Mouse (Mus musculus) heart, embryonic 13.5 days (tissue): ENCODE measurements around the gene Dnm1l. TPM values are rescaled to one million over a fixed set of nuclear protein-coding genes. Genes with fewer than 3 reads are reported as not detected.
A peak's percentile ranks its signal among the peaks of the same experiment; 100 is the strongest.

Experiments used
- ATAC-seq: fragments of 200-750 bp; cut with Nextera tagmentation; 2 replicates; pipeline ENCODE4 v1.8.0; 2017; ENCODE audit warnings: moderate TSS enrichment; ENCODE audit not compliant: insufficient number of reproducible peaks, low FRiP score, low TSS enrichment; ENCODE audit errors: extremely low read depth
- H3K27ac ChIP-seq: fragments of 300-500 bp; sonication (generic); replicated peaks from 2 replicates; pipeline ENCODE4 v1.5.1; 2015; ENCODE audit warnings: moderate library complexity, mild to moderate bottlenecking, inconsistent platforms
- H3K27me3 ChIP-seq: fragments of 300-500 bp; sonication (generic); replicated peaks from 2 replicates; pipeline ENCODE4 v1.6.1; 2015; ENCODE audit warnings: mild to moderate bottlenecking, inconsistent platforms
- H3K36me3 ChIP-seq: fragments of 300-500 bp; sonication (generic); 2 replicates; pipeline ENCODE4 v1.6.1; 2015; ENCODE audit warnings: mild to moderate bottlenecking, inconsistent platforms
- H3K4me1 ChIP-seq: fragments of 300-500 bp; sonication (generic); 2 replicates; pipeline ENCODE4 v1.6.1; 2015; ENCODE audit warnings: inconsistent platforms
- H3K4me2 ChIP-seq: fragments of 300-500 bp; sonication (generic); 2 replicates; pipeline ENCODE4 v1.6.1; 2015; ENCODE audit warnings: inconsistent platforms, mild to moderate bottlenecking, moderate library complexity
- H3K4me3 ChIP-seq: fragments of 300-500 bp; sonication (generic); 2 replicates; pipeline ENCODE4 v1.5.1; 2015; ENCODE audit warnings: moderate library complexity, mild to moderate bottlenecking, inconsistent platforms
- H3K9ac ChIP-seq: fragments of 300-500 bp; sonication (generic); 2 replicates; pipeline ENCODE4 v1.6.1; 2015; ENCODE audit warnings: inconsistent platforms, mild to moderate bottlenecking, moderate library complexity
- H3K9me3 ChIP-seq: fragments of 300-500 bp; sonication (generic); 2 replicates; pipeline ENCODE4 v1.6.1; 2016; ENCODE audit warnings: inconsistent platforms
- WGBS: fragments of 180-500 bp; shearing (Covaris S2); methylation state at CpG from one replicate; pipeline ENCODE4 v1.1.7; 2015; ENCODE audit warnings: mixed read lengths; 5-methylcytosine and 5-hydroxymethylcytosine counted together
- polyA plus RNA-seq: library from polyadenylated mRNA; unstranded; fragments of >200 nt; fragmentation: Nextera tagmentation; extraction: Ambion mirVana; gene quantifications from 2 replicates; pipeline ENCODE4 v1.2.1, GENCODE M21; 2015

Gene Dnm1l
- polyA plus RNA-seq, 1 experiment from 2014 or later, result 59.9 TPM

DNA sequence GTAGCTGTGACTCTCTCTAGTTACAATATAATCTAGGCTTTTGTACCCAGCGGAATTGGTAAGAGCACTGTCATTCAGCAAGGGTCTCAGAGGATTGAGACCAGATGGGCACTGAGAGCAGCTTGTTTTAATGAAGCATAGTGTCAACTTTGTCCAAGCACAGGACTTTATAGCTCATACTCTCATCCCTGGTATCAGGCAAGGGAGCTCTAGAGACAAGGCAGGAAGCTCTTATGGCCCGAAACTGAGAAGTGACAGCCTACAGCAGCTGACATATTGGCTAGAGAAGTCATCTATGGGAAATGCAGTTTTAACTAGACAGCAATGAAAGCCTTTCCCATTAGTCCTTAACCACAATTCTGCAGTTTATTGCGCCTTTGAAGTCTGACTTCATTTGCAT lies 85.8 kb downstream of the Dnm1l start:
- no peak overlapping the region for H3K4me2 ChIP-seq
- peak overlapping the region; percentile 21; the same call in 1 of the 2 replicates for H3K27ac ChIP-seq
- H3K4me3 ChIP-seq, result no peak overlapping the region
- WGBS, result 59% methylated on average over 3 of the region's 3 CpGs
- peaks cover 80% of the 10 kb centered on the region for H3K36me3 ChIP-seq
- H3K27me3 ChIP-seq, result no peaks in the 10 kb centered on the region
- ATAC-seq, result no peak
- no peaks in the 10 kb centered on the region for H3K9me3 ChIP-seq
- H3K4me1 ChIP-seq, result no peaks in the 10 kb centered on the region
- no peak overlapping the region for H3K9ac ChIP-seq

DNA sequence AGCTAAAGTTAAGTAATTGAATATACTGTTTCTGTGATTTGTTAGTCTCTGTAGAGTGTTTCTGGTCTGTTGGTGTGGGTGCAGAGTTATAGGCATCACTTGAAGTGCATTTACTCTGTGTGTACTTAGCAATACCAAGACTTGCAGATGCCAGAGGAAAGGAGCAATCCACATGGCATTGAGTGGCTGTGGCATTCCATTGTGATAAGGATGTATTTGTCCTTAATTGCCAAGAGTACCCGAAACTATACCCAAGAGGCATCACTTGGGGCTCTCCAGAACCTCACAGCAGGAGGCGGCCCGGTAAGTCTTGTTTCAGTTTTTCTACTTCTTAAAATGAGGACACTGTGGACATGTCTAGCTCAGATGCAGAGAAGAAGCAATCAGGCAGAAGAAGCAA lies 96.3 kb downstream of the Dnm1l start:
- ATAC-seq, result no peak
- peaks cover 82% of the 10 kb centered on the region for H3K36me3 ChIP-seq
- H3K4me2 ChIP-seq, result no peak overlapping the region
- H3K4me3 ChIP-seq, result no peak overlapping the region
- H3K27me3 ChIP-seq, result no peaks in the 10 kb centered on the region
- 0 out of 2 replicates have a peak overlapping the region, but pooled peaks have one; percentile 9 for H3K27ac ChIP-seq
- H3K9me3 ChIP-seq, result no peaks in the 10 kb centered on the region
- no peak overlapping the region for H3K9ac ChIP-seq
- WGBS, result 65% methylated on average over 3 of the region's 3 CpGs
- H3K4me1 ChIP-seq, result peaks cover 26% of the 10 kb centered on the region

Other genes with a start within 250 kb of the Dnm1l start
- 108 and 111 TPM in 2 replicates for gene Pkp2, start 145.6 kb downstream of the Dnm1l start, polyA plus RNA-seq
- 39.2 and 42.8 TPM in 2 replicates for gene Yars2, start 56.0 kb downstream of the Dnm1l start, polyA plus RNA-seq
- 8.2 and 8.6 TPM in 2 replicates for gene Fgd4, start 241.6 kb upstream of the Dnm1l start, polyA plus RNA-seq